Mouse (Mus musculus) ovary, adult 18-20 months (tissue): ENCODE results near the gene Psmb5.
"Not testable (repeated sequence)": the region's sequence is repeated elsewhere in the genome, so short reads cannot be mapped to it uniquely, and the experiment has no call there.

Source experiments
- DNase-seq: peaks from one replicate; pipeline ENCODE4 v3.0.0; 2022; ENCODE audit warnings: low spot score, mixed read lengths

The Psmb5 gene

DNA sequence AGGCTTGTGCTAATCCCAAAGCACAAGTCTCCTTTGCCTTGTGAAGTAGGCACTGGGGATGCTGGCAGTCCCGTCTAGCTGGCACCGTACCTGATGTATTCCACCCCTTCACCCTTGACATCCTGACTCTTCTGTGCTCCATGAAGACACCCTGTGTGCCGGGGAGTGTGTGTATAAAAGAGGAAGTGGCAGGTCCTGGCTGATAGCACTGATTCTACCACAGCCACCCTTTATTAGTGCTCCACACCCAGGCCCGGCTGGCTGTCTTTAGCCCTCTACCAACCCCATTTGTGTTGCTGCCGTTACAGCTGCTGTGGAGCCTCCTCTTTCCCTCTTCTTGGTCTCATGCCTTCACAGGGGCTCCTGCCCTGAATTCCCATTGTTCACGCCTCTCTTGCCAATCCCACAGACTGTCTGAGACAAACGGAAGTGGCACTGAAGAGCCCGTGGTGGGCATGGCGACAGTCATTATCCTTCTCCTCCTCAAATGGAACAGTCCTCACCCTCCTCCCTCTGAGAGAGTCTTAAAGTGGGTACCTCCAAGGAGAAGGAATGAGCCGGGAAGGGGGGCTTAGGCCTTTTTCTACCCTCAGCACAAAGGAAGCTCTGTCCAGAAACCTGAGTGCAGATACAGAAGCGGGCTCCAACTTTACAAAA is 12.9 kb upstream of the Psmb5 start:
- no peak for DNase-seq

DNA sequence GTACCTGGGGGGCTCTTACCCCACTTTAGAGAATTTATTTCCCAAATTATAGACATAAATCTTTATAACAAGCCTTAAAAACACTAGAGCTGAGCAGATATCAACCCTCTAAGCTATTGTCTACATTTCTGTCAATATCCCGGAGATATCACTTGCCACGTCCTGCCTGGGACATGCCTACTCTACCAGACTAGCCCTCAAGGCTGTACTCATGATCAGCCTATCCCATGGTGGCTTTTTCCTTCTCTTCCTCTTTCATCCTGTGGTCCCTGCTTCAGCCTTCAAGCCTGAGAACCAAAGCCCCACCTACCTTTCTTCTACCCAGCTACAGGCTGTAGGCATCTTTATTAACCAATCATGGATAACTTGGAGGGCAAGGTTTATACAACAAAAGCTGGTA is 12.0 kb upstream of the Psmb5 start:
- DNase-seq, result no peak

DNA sequence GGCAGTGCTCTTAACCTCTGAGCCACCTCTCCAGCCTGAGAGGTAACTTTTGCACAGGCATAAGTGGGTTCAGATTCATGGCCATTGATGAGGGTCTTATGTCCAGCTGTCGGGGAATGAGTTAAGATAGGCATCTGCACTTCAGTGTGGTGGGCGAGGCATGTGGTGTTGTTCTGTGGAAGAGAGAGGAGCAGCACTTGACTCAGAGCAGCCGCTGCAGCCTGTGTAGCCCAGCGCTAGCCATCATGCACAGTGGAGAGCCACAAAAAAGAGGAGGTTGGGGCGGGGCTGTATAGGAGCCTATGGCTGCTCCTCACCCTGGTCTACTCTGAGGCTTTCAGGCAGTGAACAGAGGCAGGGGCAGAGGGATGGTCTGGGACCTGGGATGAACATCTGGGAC is 10.3 kb upstream of the Psmb5 start:
- DNase-seq, result no peak

DNA sequence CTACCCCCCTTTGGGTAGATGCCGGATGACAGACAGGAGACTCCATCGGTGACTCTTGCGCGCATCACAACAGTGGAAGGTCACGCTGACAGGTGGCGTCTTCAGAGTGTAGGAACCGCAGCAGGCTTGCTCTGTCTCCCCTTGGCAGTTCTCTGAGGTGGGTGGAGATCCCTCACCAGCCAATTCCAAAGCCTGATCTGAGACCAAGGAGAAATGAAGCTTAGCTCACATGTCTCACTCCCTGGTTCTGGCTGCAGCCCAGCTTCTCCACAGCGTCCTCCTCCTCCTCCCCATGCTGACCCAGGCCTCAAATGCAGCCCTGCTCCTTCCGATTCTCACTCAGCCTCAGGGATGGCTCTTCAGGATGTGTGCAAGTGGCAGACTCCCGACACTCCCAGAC is 7.2 kb upstream of the Psmb5 start:
- no peak for DNase-seq

DNA sequence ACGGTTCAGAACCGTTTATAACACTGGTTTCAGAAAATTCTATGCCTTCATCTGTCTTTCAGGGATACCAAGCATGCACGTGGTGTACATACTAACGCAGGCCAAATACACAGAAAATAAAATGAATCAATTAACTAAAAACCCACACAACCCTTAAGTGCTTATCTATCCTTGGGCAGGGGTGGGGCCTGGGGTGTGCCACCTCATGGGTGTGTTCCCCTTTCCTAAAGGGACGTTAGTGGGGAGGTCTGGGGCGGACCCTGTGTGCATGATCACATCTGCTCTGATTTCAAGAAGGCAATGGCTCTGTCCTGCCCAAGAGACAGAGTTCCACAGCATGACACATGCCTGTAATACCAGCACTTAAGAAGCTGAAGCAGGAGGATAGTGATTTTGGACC is 5.5 kb upstream of the Psmb5 start:
- no peak for DNase-seq

DNA sequence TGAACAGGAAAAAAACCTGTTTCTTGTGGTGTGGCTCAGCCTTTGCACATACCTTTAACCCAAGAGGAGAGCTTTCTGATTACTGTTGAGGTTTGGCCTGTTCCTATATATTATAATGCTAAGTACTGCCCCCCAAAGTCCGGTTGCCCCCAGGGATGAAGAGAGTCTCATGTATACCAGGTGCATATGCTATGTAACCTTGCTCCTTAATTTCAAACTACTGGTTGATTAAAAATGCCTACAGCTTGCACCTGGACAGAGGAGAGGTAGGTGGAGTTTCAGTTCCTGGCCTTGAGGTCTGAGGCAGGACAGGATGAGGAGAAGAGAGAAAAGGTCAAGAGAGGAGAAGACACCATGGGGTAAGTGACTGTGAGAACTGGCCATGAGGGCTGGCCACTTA is 3.3 kb upstream of the Psmb5 start, which contains the start of gene Psmb11:
Psmb11 (plus strand) TSS at position 301 of the 400 bp plus-strand sequence.
- no peak for DNase-seq

DNA sequence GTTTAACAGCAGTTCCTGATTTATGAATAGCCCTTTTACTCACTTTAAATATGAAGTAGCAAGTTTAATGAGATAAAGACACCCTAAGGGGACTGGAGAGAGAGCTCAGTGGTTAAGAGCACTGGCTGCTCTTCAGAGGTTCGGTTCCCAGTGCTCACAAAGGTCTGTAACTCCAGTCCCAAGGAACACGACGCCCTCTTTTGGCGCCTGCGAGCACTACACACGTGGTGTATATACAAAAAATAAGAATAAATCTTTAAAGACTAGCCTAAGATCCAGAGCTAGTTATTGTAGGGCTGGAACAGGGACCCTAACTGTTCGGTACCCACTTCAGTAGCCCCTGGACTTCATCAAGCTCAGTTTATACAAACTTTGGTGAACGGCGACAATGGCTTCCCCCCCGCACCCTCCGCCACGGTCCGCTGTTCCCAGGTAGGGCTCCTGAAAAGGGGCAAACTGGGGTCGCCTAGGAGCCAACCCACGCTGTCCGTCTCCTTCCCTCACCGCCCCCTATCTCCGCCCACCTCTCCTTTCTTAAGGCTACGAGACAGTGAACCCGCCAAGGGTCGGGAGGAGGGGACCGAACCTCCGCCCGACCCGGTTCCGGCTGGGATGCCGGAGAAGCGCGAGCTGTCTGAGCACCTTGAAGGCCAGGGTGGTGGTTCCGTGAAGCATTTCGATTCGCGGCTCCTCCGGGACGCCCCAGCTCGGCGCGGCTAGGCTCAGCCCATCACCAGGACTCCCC is 498 bp downstream of the Psmb5 start:
- DNase-seq, result no peak

DNA sequence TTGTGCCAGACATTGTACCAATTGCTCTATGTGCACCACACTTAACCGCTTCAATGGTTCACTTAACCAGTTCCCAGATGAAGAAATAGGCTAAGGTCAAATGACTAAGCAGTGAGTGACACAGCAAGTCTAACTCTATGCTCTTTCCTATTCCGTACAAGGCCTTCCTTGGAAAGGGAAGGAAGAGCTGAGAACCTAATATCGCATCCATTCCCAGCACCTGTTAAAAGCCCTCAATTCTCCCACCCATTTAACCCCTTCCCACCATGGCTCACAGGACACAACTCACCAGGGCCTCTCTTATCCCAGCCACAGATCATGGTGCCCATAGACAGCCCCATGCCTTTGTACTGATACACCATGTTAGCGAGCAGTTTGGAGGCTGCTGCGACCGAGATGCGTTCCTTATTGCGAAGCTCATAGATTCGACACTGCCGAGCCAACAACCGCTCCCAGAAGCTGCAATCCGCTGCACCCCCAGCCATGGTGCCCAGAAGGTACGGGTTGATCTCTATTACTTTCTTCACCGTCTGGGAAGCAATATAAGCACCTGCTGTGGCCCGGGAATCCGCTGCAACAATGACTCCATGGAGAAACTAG is 1.5 kb downstream of the Psmb5 start:
- DNase-seq, result no peak

DNA sequence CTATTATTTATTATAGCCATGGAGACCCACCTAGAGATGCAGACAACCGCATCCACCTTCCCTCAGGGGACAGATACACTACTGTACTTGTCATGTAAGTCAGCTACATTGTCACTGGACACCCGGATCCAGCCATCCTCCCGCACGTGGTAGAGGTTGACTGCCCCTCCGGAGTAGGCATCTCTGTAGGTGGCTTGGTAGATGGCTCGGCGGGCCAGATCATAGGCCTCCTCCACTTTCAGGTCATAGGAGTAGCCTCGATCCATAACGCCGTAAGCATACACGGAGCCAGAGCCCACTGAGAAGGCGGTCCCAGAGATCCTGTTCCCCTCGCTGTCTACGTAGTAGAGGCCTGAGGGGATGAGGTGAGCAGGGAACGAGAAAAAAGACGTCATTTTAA is 3.7 kb downstream of the Psmb5 start:
- not testable (repeated sequence) for DNase-seq

DNA sequence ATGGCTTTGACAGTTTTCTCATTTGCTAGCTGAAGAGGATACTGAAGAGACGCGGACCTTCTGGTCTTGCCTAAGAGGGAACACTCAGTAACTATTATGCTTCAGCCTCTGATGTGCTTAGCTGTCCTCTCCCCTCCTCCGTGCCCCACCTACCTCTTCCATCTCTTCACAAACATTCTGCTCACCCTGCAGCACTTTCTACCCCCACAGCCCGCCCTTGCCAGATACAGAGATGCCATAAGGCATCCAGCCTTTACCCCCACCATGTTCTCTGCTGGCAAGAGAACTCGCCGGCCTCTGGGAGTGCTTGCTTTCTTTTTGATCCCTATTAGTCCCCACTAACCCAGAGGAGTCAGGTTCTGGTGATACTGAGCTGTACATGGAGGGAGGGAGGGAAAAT is 7.2 kb downstream of the Psmb5 start:
- no peak for DNase-seq

DNA sequence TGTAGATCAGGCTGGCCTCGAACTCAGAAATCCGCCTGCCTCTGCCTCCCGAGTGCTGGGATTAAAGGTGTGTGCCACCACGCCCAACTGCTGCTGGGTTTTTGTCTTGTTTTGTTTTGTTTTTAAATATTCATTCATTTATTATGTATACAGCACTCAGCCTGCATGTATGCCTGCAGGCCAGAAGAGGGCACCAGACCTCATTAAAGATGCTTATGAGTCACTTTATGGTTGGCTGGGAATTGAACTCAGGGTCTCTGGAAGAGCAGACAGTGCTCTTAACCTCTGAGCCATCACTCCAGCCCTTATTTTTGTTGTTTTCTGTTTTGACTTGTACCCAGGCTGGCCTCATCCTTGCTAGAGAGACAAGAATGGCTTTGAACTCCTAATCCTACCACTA is 7.9 kb downstream of the Psmb5 start:
- no peak for DNase-seq

DNA sequence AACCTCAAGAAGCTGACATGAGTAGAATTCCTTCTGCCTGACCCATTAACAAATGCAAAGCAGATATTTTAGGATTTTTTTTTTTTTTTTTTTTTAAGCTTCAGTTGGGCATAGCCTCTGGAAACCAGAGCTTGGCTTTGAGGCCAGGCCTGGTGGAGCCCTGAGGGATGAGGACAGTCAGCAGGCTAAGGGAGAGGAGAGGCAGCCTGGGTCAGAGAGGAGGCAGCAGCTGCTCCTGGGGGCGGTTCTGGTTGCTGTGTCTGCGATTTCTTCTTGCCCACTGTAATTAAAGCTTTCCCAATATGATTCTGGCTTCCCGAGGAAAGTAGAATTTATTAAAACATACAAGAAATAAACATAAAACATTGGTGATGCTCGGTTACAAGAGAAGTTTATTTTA is 8.6 kb downstream of the Psmb5 start:
- DNase-seq, result no peak

DNA sequence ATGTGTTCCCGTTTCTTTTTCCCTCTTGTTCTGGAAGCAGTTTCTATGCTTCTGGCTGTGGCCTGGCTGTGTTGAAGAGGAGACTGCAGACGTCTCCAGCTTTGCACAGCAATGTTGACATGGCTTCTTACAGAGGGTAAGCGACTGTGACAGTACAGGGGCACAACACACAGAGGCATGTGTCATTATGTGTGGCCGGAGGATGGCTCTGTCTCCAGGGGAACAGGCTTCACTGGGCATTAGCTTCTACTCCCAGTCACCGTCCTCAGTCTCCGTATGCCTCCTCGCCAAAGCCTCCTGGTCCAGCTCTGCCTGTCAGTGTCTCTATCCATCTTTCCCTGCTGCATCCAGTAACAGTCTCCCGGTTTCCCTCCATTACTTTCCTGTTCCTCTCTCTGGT is 10.6 kb downstream of the Psmb5 start:
- no peak for DNase-seq

DNA sequence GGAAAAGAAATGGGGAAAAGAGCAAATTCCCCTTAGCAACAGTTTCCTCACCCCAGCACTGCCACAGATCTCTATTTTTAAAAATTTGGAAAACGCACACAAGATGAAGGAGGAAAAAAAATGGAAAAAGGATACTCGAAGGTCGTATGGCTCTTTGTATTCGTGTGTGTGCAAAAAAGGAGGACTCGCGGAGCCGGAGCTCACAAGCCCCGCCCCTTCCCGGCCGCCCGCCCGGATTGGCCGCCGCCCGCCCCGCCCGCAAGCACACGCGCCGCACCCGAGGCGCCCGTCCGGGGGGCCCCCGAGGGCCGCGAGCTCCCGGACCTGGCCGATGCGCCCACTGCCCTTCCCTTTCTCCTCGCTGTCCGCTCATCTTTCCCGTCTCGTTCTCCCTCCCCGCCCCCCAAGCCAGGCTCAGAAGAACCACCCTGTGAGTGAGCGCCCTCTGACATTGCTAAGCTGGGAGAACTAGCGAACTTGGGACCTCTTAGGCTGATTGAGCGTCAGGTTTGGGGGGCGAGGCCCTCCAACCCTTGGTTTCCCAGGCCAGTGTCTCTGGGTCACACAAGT is 12.0 kb downstream of the Psmb5 start, which contains the start of gene 4931414P19Rik:
4931414P19Rik (minus strand) TSS at position 242 of the 570 bp plus-strand sequence.
- peak; percentile 75 for DNase-seq

DNA sequence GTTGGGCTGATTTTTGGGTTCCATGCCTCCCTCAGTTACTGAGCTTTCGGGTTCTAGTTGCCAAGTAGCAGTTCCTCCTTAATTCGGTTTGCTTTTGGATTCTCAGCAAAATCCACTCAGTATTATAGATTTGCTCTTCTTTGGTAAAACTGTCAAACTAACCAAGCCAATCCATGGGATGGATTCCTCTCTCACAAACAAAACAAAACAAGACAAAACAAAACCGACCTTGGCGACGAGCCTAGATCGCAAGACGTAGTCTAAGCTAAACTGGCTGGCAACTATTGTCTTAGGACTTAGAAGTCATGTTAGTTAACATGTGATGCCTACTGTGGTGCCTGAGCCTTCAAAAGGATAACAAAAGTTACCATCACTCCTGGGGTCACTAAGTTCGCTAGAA is 14.1 kb downstream of the Psmb5 start:
- DNase-seq, result no peak

DNA sequence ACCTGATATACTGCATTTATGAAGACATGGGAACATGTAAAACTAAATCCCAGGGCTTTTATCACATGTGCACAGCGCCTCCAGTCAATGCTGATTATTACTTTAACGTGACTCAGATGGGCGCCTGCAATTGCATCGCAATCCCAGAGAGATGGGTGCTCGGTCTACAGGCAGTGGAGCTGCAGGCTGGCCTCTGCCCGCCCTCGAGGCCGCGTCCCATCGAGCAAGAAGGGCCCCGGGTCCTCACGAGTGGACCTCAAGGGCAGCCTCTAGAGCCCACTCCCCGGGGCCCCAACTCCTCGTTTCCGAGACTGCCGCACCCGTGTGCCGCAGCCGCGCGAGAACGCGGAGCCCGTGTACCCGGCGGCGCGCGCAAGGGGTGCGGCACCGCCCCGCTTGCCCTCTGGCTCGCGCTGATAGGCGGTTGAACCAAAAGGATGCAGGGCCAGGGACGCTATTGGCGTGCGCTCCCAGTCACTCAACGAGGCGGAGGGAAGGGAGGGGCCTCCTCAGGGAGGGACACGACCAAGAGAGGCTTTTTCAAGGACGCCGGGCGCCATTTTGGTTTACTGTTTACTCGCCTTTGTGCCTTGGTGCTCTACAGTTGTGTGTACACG is 14.7 kb downstream of the Psmb5 start:
- DNase-seq, result peak; percentile 94

DNA sequence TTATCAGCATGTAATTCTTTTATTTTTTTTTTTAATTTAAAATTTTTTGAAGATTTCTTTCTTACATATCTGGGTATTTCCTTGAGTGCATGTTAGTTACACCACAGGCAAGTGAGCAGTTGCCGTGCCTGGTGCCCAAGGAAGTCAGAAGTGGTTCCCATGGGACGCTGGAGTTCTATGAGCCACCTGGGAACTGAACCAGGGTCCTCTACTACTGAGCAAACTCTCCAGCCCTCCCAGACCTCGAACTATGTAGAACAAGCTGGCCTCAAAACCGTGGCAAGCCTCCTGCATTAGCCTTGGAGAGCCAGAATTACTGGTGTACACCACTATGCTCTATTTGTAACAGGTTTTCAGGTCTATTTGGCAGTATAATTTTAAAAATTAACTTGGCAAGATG is 15.2 kb downstream of the Psmb5 start:
- DNase-seq, result no peak

DNA sequence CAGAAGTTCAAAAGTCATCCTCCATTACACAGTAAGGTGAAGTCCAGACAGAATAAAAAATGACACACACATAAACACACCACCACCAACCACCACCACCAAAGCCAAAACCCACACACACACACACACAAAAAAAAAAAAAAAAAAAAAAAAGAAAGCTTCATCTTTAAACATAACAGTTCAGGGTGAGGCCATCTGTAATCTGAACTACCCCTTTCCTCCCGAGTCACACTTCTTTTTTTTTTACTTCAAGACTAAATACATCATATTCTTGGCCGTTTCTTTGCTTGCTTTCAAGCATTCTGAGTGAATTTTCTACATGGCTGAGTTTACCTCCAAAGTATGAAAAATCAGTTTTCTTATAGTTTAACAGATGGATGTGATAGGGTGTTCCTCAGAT is 16.2 kb downstream of the Psmb5 start:
- no peak for DNase-seq

DNA sequence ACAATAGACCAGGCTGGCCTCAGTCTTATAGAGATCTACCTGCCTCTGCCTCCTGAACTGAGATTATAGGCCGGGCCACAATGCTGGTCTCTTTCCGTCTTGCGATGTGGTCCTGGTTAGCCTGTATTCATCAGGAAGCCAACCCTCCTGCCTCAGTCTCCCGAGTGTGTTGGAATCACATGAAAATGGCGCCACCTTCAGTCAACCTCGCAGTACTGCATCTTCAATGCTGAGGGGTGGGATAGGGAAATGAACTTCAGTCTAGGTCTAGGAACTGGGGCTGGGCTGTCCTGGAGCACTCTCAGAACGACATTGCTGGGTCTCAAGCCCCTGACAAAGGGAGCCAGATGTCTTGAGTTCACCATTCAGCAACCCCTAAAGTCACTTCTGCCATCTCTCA is 20.7 kb downstream of the Psmb5 start:
- DNase-seq, result no peak

DNA sequence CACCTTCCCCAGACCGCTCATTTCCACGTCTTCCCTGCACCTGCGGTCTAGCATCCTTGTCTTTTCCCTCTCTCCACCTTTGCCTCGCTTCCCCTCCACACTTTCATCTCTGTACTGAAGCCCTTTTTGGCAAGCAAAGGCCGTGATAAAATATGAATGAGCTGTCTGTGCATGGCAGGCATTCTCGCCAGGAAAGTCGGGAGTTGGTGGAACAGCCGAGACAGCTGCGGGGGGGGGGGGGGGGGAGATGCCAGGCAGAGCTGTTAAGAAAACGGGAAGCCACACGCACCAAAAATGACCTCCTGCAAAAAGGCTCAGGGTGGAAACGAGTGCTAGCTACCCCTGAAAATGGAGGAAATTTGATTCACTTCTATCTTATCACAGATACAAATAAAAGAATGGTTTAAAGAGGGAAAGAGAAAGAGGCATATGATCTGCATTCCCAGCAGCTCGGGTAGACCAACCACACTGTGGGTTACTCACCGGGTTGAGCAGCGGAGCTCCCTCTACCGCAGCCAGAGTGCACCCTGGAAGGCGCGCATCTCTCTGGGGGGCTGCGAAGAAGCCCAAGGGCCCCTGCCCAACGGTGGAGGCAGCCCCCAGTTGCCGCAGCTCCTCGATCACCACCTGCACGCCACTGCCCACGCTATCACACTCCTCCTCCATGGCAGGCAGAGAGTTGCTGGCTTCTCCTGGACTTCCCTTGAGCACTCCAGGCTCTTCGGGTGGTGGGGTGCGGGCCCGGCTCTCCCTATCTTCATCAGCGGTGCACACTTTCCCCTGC is 23.0 kb downstream of the Psmb5 start:
- no peak for DNase-seq

DNA sequence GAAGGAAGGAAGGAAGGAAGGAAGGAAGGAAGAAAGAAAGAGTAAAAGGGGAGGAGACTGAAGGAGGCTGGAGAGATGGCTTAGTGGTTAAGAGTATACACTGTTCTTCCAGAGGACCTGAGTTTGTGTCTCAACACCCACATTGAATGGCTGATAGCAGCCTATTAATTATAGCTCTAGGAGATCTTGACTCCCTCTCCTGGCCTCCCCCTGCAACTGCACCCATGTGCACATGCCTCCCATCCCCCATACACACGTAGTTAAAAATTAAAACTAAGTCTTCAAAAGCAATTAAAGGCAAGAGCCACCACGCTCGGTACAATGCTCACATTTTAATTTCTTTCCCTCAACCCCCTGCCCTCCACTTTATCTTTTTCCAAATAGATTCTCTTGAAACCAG is 23.8 kb downstream of the Psmb5 start:
- DNase-seq, result no peak
